Mouse (Mus musculus): ENCODE data around the gene Rab25.

GRCm38 (mm10) chr3:88521156-88521555 is 26.9 kb downstream of the Rab25 start:
- TF ChIP-seq CTCF (IDR thresholded peaks at IDR 0.05 in 2 of 3, conservative IDR thresholded peaks at IDR 0.05 in 1 of 3; ENCODE audit: control insufficient read depth in 1 of 3, insufficient read depth in 1 of 3, low read depth in 2 of 3, low read length in 3 of 3, poor library complexity in 1 of 3, severe bottlenecking in 1 of 3) (no peak), ZNF384 (IDR thresholded peaks at IDR 0.05; ENCODE audit: low read depth, low read length) (no peak)
